14 mouse cellular contexts compared by ENCODE assay signal in the genomic region with DNA sequence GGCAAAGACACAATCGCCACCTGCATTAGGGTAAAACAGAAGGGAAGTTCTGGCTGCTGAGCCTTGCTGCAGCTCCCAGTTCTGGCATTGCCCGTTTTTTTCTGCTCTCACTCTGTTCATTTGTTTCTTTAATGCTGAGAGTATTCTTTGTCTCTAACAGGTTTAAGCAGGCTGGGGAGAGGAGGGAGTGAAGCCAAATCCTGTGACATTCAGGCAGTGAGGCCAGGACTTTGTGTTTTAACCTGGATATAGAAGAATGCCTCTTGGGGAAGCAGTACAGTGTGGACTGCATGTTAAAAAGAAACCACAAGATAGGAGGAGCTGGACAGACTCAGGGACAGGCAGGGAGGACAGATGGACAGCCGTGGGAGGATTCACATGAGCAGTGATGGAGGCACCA. TPM values are rescaled to one million over a fixed set of nuclear protein-coding genes. Genes with fewer than 3 reads are reported as not detected.
DNase-seq lines count a peak whose midpoint lies in the region; ATAC-seq lines count a peak whose summit lies in the region.
"Had no signal": no experiment of that assay in that cellular context is flagged by ENCODE, and none has a peak within 500 bp of the region (broad histone marks: within the 10 kb centered on the region; RNA-seq: fewer than 3 reads in every experiment).

No protein-coding gene starts in this region.

- H3K4me1 ChIP-seq in forebrain, embryonic 10.5 days = peaks cover 17% of the 10 kb centered on the region
- H3K4me1 ChIP-seq in forebrain, embryonic 11.5 days (replicated peaks; ENCODE audit: control insufficient read depth, insufficient read depth, low read length) = no peaks in the 10 kb centered on the region
- no peaks in the 10 kb centered on the region for H3K4me1 ChIP-seq in midbrain, embryonic 11.5 days (ENCODE audit: control insufficient read depth, insufficient read depth, low read length)
- H3K4me1 ChIP-seq in midbrain, embryonic 10.5 days = peaks cover 16% of the 10 kb centered on the region
- 0 out of 2 replicates have a peak, but pooled peaks cover 7% of the 10 kb centered on the region for H3K4me1 ChIP-seq in intestine, embryonic 15.5 days (replicated peaks)

- no peak for ATAC-seq in forebrain, embryonic 11.5 days (replicated peaks; ENCODE audit: low FRiP score)
- ATAC-seq in midbrain, embryonic 11.5 days (ENCODE audit: low FRiP score) = no peak
- no peak for ATAC-seq in intestine, embryonic 15.5 days

- H3K36me3 ChIP-seq in forebrain, embryonic 10.5 days (replicated peaks) = peaks cover 10% of the 10 kb centered on the region
- no peaks in the 10 kb centered on the region for H3K36me3 ChIP-seq in forebrain, embryonic 11.5 days (ENCODE audit: control insufficient read depth, insufficient read depth, low read length)
- H3K36me3 ChIP-seq in midbrain, embryonic 11.5 days (ENCODE audit: control insufficient read depth, insufficient read depth, low read length) = no peaks in the 10 kb centered on the region; the same call in 1 of the 2 replicates
- H3K36me3 ChIP-seq in midbrain, embryonic 10.5 days = peaks cover 9% of the 10 kb centered on the region
- H3K36me3 ChIP-seq in intestine, embryonic 15.5 days = no peaks in the 10 kb centered on the region

- H3K9me3 ChIP-seq in forebrain, embryonic 10.5 days = peaks cover 2% of the 10 kb centered on the region; the same call in 1 of the 2 replicates
- H3K9me3 ChIP-seq in forebrain, embryonic 11.5 days (ENCODE audit: control insufficient read depth, low read length) = no peaks in the 10 kb centered on the region
- H3K9me3 ChIP-seq in midbrain, embryonic 11.5 days (ENCODE audit: control insufficient read depth, low read length) = no peaks in the 10 kb centered on the region
- no peaks in the 10 kb centered on the region for H3K9me3 ChIP-seq in midbrain, embryonic 10.5 days (replicated peaks)
- H3K9me3 ChIP-seq in intestine, embryonic 15.5 days = no peaks in the 10 kb centered on the region

- DNase-seq in forebrain, embryonic 10.5 days (ENCODE audit: extremely low spot score, low spot score) = no peak
- no peak for DNase-seq in forebrain, embryonic 11.5 days (ENCODE audit: low spot score)
- peak; percentile 18 for DNase-seq in kidney, adult 18-20 months
- DNase-seq in kidney, postnatal 14 days = no peak
- DNase-seq in midbrain, embryonic 11.5 days (ENCODE audit: low spot score, missing footprints) = peak; percentile 71
- no peak for DNase-seq in midbrain, embryonic 10.5 days (ENCODE audit: low spot score)
- DNase-seq in testis, postnatal 14 days (ENCODE audit: low spot score) = peak; percentile 25
- DNase-seq: adrenal gland, adult 8-10 months; cerebellum, adult 9-10 months; gastrocnemius, postnatal 36 days had no signal

- peak overlapping the region; percentile 62; the same call in 1 of the 2 replicates for H3K27ac ChIP-seq in forebrain, embryonic 10.5 days
- H3K27ac ChIP-seq in forebrain, embryonic 11.5 days (ENCODE audit: low read depth, low read length) = no peak overlapping the region
- H3K27ac ChIP-seq in midbrain, embryonic 11.5 days (ENCODE audit: low read depth, low read length) = no peak overlapping the region
- no peak overlapping the region for H3K27ac ChIP-seq in midbrain, embryonic 10.5 days (replicated peaks)
- H3K27ac ChIP-seq in intestine, embryonic 15.5 days = no peak overlapping the region

- H3K27me3 ChIP-seq in forebrain, embryonic 10.5 days (ENCODE audit: poor library complexity, severe bottlenecking) = no peaks in the 10 kb centered on the region
- H3K27me3 ChIP-seq in forebrain, embryonic 11.5 days (ENCODE audit: control insufficient read depth, insufficient read depth, low read length) = no peaks in the 10 kb centered on the region
- H3K27me3 ChIP-seq in midbrain, embryonic 11.5 days (ENCODE audit: control insufficient read depth, insufficient read depth, low read length) = no peaks in the 10 kb centered on the region
- H3K27me3 ChIP-seq in midbrain, embryonic 10.5 days (ENCODE audit: low read depth, poor library complexity, severe bottlenecking) = no peaks in the 10 kb centered on the region
- H3K27me3 ChIP-seq in intestine, embryonic 15.5 days (replicated peaks) = no peaks in the 10 kb centered on the region

- no peak overlapping the region for H3K4me2 ChIP-seq in forebrain, embryonic 11.5 days (ENCODE audit: low read depth, low read length, severe bottlenecking)
- no peak overlapping the region for H3K4me2 ChIP-seq in midbrain, embryonic 11.5 days
- no peak overlapping the region for H3K4me2 ChIP-seq in intestine, embryonic 15.5 days (replicated peaks)

- H3K4me3 ChIP-seq in forebrain, embryonic 10.5 days = no peak overlapping the region
- no peak overlapping the region for H3K4me3 ChIP-seq in forebrain, embryonic 11.5 days (ENCODE audit: low read depth, low read length)
- H3K4me3 ChIP-seq in midbrain, embryonic 11.5 days (ENCODE audit: low read depth, low read length) = no peak overlapping the region
- H3K4me3 ChIP-seq in midbrain, embryonic 10.5 days = no peak overlapping the region
- H3K4me3 ChIP-seq in intestine, embryonic 15.5 days (replicated peaks) = no peak overlapping the region

- H3K9ac ChIP-seq in forebrain, embryonic 11.5 days (ENCODE audit: low read length) = no peak overlapping the region
- H3K9ac ChIP-seq in midbrain, embryonic 11.5 days (ENCODE audit: low read length) = no peak overlapping the region
- no peak overlapping the region for H3K9ac ChIP-seq in intestine, embryonic 15.5 days

- WGBS in forebrain, embryonic 10.5 days = 42% methylated on average over 3 of the region's 3 CpGs
- 44% methylated on average over 3 of the region's 3 CpGs for WGBS in forebrain, embryonic 11.5 days
- 49% methylated on average over 3 of the region's 3 CpGs for WGBS in midbrain, embryonic 11.5 days
- 52% methylated on average over 3 of the region's 3 CpGs for WGBS in midbrain, embryonic 10.5 days
- WGBS in intestine, embryonic 15.5 days = 50% methylated on average over 3 of the region's 3 CpGs

RNA-seq across cellular contexts. Expression of gene Prnd, which starts 17.1 kb away (rescaled TPM):
- polyA plus RNA-seq in forebrain, embryonic 10.5 days (2016; fragmentation: Nextera tagmentation; extraction: Ambion mirVana) = 3.9 and 4.2 TPM in 2 replicates
- polyA plus RNA-seq in forebrain, embryonic 11.5 days (2014; fragmentation: Nextera tagmentation; extraction: Ambion mirVana) = 4.5 and 5.0 TPM in 2 replicates
- polyA plus RNA-seq in midbrain, embryonic 11.5 days (2014; fragmentation: Nextera tagmentation; extraction: Ambion mirVana) = 5.3 and 6.9 TPM in 2 replicates
- 3.6 and 5.1 TPM in 2 replicates for polyA plus RNA-seq in midbrain, embryonic 10.5 days (2016; fragmentation: Nextera tagmentation; extraction: Ambion mirVana)
- 30.3 and 34.6 TPM in 2 replicates for polyA plus RNA-seq in intestine, embryonic 15.5 days (2015; fragmentation: Nextera tagmentation; extraction: Ambion mirVana)
- polyA plus RNA-seq: liver, adult 2 months had no signal

RNA-seq across cellular contexts. Expression of gene Prn, which starts 23.8 kb away (rescaled TPM):
- not detected in 2 replicates for polyA plus RNA-seq in forebrain, embryonic 10.5 days (2016; fragmentation: Nextera tagmentation; extraction: Ambion mirVana)
- not detected in 2 replicates for polyA plus RNA-seq in forebrain, embryonic 11.5 days (2014; fragmentation: Nextera tagmentation; extraction: Ambion mirVana)
- not detected in 2 replicates for polyA plus RNA-seq in midbrain, embryonic 11.5 days (2014; fragmentation: Nextera tagmentation; extraction: Ambion mirVana)
- polyA plus RNA-seq in midbrain, embryonic 10.5 days (2016; fragmentation: Nextera tagmentation; extraction: Ambion mirVana) = not detected in 2 replicates
- 0.25 TPM in 1 of 2 replicates, not detected in the other for polyA plus RNA-seq in intestine, embryonic 15.5 days (2015; fragmentation: Nextera tagmentation; extraction: Ambion mirVana)
- polyA plus RNA-seq: large intestine, adult 2 months; liver, adult 2 months; urinary bladder, adult 2 months had no signal

RNA-seq across cellular contexts. Expression of gene Prnp, which starts 23.9 kb away (rescaled TPM):
- polyA plus RNA-seq in forebrain, embryonic 10.5 days (2016; fragmentation: Nextera tagmentation; extraction: Ambion mirVana) = 19.6 and 23.2 TPM in 2 replicates
- 25.4 and 31.2 TPM in 2 replicates for polyA plus RNA-seq in forebrain, embryonic 11.5 days (2014; fragmentation: Nextera tagmentation; extraction: Ambion mirVana)
- polyA plus RNA-seq in midbrain, embryonic 11.5 days (2014; fragmentation: Nextera tagmentation; extraction: Ambion mirVana) = 27.2 and 29.7 TPM in 2 replicates
- 18.8 and 32.1 TPM in 2 replicates for polyA plus RNA-seq in midbrain, embryonic 10.5 days (2016; fragmentation: Nextera tagmentation; extraction: Ambion mirVana)
- polyA plus RNA-seq in intestine, embryonic 15.5 days (2015; fragmentation: Nextera tagmentation; extraction: Ambion mirVana) = 59.1 and 62.3 TPM in 2 replicates

Comparison
In these comparisons a context has a peak if more than half of its experiments do, and no peak if none do; other contexts are left out.
1. DNase-seq: peak in kidney, adult 18-20 months (single experiment), midbrain, embryonic 11.5 days (single experiment) and testis, postnatal 14 days (single experiment); none in forebrain, embryonic 10.5 days (single experiment), forebrain, embryonic 11.5 days (single experiment), kidney, postnatal 14 days (single experiment) and midbrain, embryonic 10.5 days (single experiment).